ENCODE assay signal across 10 mouse cellular contexts in the genomic region with DNA sequence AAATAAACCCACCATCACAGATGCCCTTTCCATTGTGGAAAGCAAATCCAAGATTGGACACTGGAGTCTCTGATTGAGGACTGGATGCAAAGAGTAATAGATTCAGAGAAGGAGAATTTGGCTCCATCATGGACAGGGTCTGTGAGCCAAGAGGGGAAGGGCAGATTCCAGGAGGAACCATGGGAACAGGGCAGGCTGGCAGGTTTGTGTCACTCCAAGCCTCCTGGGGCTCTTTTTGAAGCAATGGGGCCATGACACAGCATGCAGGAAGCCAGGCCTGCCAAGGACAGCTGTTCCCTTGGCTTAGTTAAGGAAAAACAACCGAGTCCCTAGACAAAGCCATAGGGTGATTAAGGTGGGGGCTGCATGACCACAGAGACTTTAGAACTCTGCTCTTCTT.
DNase-seq lines count a peak whose midpoint lies in the region; ATAC-seq and TF ChIP-seq lines count a peak whose summit lies in the region.
"Had no signal": no experiment of that assay in that cellular context is flagged by ENCODE, and none has a peak within 500 bp of the region (broad histone marks: within the 10 kb centered on the region; RNA-seq: fewer than 3 reads in every experiment).

No protein-coding gene starts in this region.

- intact Hi-C loops in heart, postnatal 25 days (cut with DNase I): no loop called here

- no peak for TF ChIP-seq POLR2A in olfactory bulb, adult 2 months (IDR thresholded peaks at IDR 0.05; ENCODE audit: insufficient read depth, low read depth, low read length)

- no peak overlapping the region for H3K27ac ChIP-seq in midbrain, embryonic 14.5 days (replicated peaks; ENCODE audit: low read depth, low read length)
- no peak overlapping the region for H3K27ac ChIP-seq in midbrain, embryonic 10.5 days (replicated peaks)
- no peak overlapping the region for H3K27ac ChIP-seq in forebrain, embryonic 16.5 days (ENCODE audit: low read length)
- H3K27ac ChIP-seq in olfactory bulb, adult 2 months (ENCODE audit: insufficient read depth, low read depth, low read length): peak overlapping the region; percentile 37; the same call in 1 of the 2 replicates
- H3K27ac ChIP-seq: liver, embryonic 13.5 days had no signal

- no peaks in the 10 kb centered on the region for H3K9me3 ChIP-seq in midbrain, embryonic 14.5 days (ENCODE audit: control insufficient read depth, low read length)
- H3K9me3 ChIP-seq in midbrain, embryonic 10.5 days (replicated peaks): no peaks in the 10 kb centered on the region
- H3K9me3 ChIP-seq in forebrain, embryonic 16.5 days (ENCODE audit: control insufficient read depth, low read length): no peaks in the 10 kb centered on the region
- H3K9me3 ChIP-seq: liver, embryonic 13.5 days had no signal

- no peak overlapping the region for H3K4me2 ChIP-seq in midbrain, embryonic 14.5 days (ENCODE audit: low read length)
- no peak overlapping the region for H3K4me2 ChIP-seq in forebrain, embryonic 16.5 days (ENCODE audit: low read length)
- H3K4me2 ChIP-seq: liver, embryonic 13.5 days had no signal

- no peak for TF ChIP-seq CTCF in olfactory bulb, adult 2 months (IDR thresholded peaks at IDR 0.05; ENCODE audit: insufficient read depth, low read depth, low read length)

- no peak overlapping the region for H3K4me3 ChIP-seq in midbrain, embryonic 14.5 days (replicated peaks; ENCODE audit: low read depth, low read length)
- no peak overlapping the region for H3K4me3 ChIP-seq in midbrain, embryonic 10.5 days
- no peak overlapping the region for H3K4me3 ChIP-seq in forebrain, embryonic 16.5 days (replicated peaks; ENCODE audit: low read length)
- no peak overlapping the region for H3K4me3 ChIP-seq in olfactory bulb, adult 2 months (ENCODE audit: insufficient read depth, low read depth, low read length)
- H3K4me3 ChIP-seq: liver, embryonic 13.5 days had no signal

- H3K9ac ChIP-seq in midbrain, embryonic 14.5 days (replicated peaks; ENCODE audit: low read length): no peak overlapping the region
- no peak overlapping the region for H3K9ac ChIP-seq in forebrain, embryonic 16.5 days (replicated peaks; ENCODE audit: low read depth, low read length)
- H3K9ac ChIP-seq: liver, embryonic 13.5 days had no signal

- peak; percentile 7; the same call in 1 of the 2 replicates for ATAC-seq in midbrain, embryonic 14.5 days (ENCODE audit: low FRiP score, low TSS enrichment)
- peak; percentile 80 for ATAC-seq in forebrain, embryonic 16.5 days
- ATAC-seq: inflammation-experienced regulatory T-cells, adult 6 months had no signal

- H3K4me1 ChIP-seq in midbrain, embryonic 14.5 days (ENCODE audit: control insufficient read depth, insufficient read depth, low read length): no peaks in the 10 kb centered on the region
- H3K4me1 ChIP-seq in midbrain, embryonic 10.5 days: peaks cover 12% of the 10 kb centered on the region
- H3K4me1 ChIP-seq in forebrain, embryonic 16.5 days (replicated peaks; ENCODE audit: control insufficient read depth, insufficient read depth, low read length): no peaks in the 10 kb centered on the region
- H3K4me1 ChIP-seq in olfactory bulb, adult 2 months (ENCODE audit: control insufficient read depth, insufficient read depth, low read length): no peaks in the 10 kb centered on the region
- H3K4me1 ChIP-seq: liver, embryonic 13.5 days had no signal

- 3% methylated on average over 1 of the region's 1 CpGs for WGBS in midbrain, embryonic 14.5 days
- 16% methylated on average over 1 of the region's 1 CpGs for WGBS in midbrain, embryonic 10.5 days
- WGBS in forebrain, embryonic 16.5 days: 5% methylated on average over 1 of the region's 1 CpGs
- 24% methylated on average over 1 of the region's 1 CpGs for WGBS in olfactory bulb, adult 2 months

- DNase-seq in heart, adult 8-10 months (ENCODE audit: low spot score): peak; percentile 16
- no peak for DNase-seq in heart, postnatal 25 days (ENCODE audit: low spot score)
- peak; percentile 33 for DNase-seq in midbrain, embryonic 14.5 days
- DNase-seq in midbrain, embryonic 10.5 days (ENCODE audit: low spot score): no peak
- DNase-seq in thymus, postnatal 4 days: no peak
- DNase-seq: liver, embryonic 13.5 days; right cerebral cortex, postnatal 25 days had no signal

- no peaks in the 10 kb centered on the region for H3K27me3 ChIP-seq in midbrain, embryonic 14.5 days (ENCODE audit: control insufficient read depth, insufficient read depth, low read length)
- no peaks in the 10 kb centered on the region for H3K27me3 ChIP-seq in midbrain, embryonic 10.5 days (ENCODE audit: low read depth, poor library complexity, severe bottlenecking)
- no peaks in the 10 kb centered on the region for H3K27me3 ChIP-seq in forebrain, embryonic 16.5 days (replicated peaks; ENCODE audit: control insufficient read depth, insufficient read depth, low read length)
- H3K27me3 ChIP-seq: liver, embryonic 13.5 days had no signal

- no peaks in the 10 kb centered on the region for H3K36me3 ChIP-seq in midbrain, embryonic 14.5 days (ENCODE audit: control insufficient read depth, insufficient read depth, low read length)
- H3K36me3 ChIP-seq in midbrain, embryonic 10.5 days: no peaks in the 10 kb centered on the region
- H3K36me3 ChIP-seq in forebrain, embryonic 16.5 days (ENCODE audit: control insufficient read depth, insufficient read depth): no peaks in the 10 kb centered on the region
- H3K36me3 ChIP-seq: liver, embryonic 13.5 days had no signal

Comparison
In these comparisons a context has a peak if more than half of its experiments do, and no peak if none do; other contexts are left out.
1. DNase-seq: peak in heart, adult 8-10 months (single experiment) and midbrain, embryonic 14.5 days (single experiment); none in heart, postnatal 25 days (single experiment), midbrain, embryonic 10.5 days (single experiment) and thymus, postnatal 4 days (single experiment).